16 mouse cellular contexts compared by ENCODE assay signal in the genomic region with DNA sequence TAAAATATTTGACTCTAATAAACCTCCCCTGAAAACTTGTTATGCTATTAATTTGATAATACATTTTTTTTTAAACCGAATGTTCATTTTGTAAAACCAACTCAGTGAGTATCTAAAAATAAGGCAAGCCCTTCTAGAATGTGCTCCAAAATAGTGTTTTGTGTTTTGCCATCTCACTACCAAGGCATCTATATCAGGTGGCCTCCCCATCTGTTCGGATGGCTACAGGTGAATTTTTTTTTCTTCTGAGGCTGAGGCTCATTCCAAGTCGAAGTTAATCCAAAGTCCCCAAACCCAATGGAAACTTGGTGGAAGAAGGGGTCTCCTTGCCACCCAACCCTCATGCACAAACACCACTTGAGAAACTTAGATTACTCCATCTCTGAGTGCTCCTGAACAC.
"Had no signal": no experiment of that assay in that cellular context is flagged by ENCODE, and none has a peak within 500 bp of the region (broad histone marks: within the 10 kb centered on the region; RNA-seq: fewer than 3 reads in every experiment).

No protein-coding gene starts in this region.

- DNase-seq: lung, adult 18-20 months; lung, embryonic 14.5 days; lung, postnatal 10 days; lung, postnatal 4 days; midbrain, embryonic 14.5 days; right cerebral cortex, postnatal 14 days; thymus, adult 2 months; thymus, postnatal 25 days; thymus, postnatal 4 days had no signal

- H3K4me3 ChIP-seq: midbrain, embryonic 10.5 days; midbrain, embryonic 12.5 days; myocyte; neural tube, embryonic 13.5 days; neural tube, embryonic 15.5 days; stomach, embryonic 15.5 days had no signal

- H3K4me1 ChIP-seq: midbrain, embryonic 10.5 days; midbrain, embryonic 12.5 days; neural tube, embryonic 13.5 days; neural tube, embryonic 15.5 days; stomach, embryonic 15.5 days had no signal

- H3K27me3 ChIP-seq: midbrain, embryonic 12.5 days; neural tube, embryonic 15.5 days; stomach, embryonic 15.5 days had no signal

- H3K27ac ChIP-seq: midbrain, embryonic 10.5 days; midbrain, embryonic 12.5 days; neural tube, embryonic 13.5 days; neural tube, embryonic 15.5 days; stomach, embryonic 15.5 days; stomach, postnatal 0 days had no signal
